Mouse (Mus musculus) induced T-regulatory cell, adult 2 months (primary cell): Measurements from ENCODE around the gene Phtf2.
"Not testable (repeated sequence)": the region's sequence is repeated elsewhere in the genome, so short reads cannot be mapped to it uniquely, and the experiment has no call there.

ENCODE experiments used
- DNase-seq: peaks from one replicate; pipeline ENCODE4 v3.0.0-alpha.2; 2012; ENCODE audit warnings: low read depth

The Phtf2 gene

DNA sequence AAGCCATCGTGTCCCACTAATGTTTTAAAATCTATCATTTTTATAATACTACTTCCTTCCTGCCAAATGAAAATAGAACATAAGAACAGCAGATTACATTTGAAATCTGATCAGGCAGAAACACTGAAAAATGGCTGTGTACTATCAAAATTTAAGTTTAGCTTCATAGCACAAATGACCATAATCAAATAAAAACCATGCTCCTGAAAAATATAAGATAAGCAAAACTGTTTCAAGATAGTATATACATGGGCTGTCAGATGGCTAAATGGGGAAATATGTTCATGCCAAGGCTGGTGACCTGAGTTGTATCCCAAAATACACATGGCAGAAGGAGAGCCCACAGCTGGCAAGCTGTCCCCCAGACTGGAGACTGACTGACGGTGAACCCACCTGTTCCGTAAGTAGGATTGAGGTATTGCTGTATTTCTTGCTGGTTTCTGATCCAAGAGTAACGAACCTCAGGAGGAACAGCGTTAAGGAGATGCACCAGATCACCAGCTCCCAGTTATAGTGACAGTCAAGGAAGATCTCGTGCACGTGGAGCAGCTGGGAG lies 116.5 kb downstream of the Phtf2 start:
- DNase-seq, result no peak

DNA sequence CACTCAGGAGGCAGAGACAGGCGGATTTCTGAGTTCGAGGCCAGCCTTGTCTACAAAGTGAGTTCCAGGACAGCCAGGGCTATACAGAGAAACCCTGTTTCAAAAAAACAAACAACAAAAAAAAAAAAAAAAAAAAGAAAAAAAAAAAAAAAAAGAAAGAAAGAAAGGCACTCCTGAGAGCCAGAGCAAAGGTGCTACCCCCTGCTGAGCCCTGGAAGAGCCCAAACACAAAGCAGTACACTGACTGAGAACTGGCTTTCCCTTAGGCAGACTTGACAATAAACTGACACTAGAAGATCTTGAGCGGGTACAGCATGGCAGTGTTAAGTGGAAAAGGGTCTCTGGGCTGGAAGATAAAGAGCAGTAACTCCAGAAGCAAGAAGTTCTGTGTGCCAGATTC lies 119.5 kb downstream of the Phtf2 start:
- not testable (repeated sequence) for DNase-seq

DNA sequence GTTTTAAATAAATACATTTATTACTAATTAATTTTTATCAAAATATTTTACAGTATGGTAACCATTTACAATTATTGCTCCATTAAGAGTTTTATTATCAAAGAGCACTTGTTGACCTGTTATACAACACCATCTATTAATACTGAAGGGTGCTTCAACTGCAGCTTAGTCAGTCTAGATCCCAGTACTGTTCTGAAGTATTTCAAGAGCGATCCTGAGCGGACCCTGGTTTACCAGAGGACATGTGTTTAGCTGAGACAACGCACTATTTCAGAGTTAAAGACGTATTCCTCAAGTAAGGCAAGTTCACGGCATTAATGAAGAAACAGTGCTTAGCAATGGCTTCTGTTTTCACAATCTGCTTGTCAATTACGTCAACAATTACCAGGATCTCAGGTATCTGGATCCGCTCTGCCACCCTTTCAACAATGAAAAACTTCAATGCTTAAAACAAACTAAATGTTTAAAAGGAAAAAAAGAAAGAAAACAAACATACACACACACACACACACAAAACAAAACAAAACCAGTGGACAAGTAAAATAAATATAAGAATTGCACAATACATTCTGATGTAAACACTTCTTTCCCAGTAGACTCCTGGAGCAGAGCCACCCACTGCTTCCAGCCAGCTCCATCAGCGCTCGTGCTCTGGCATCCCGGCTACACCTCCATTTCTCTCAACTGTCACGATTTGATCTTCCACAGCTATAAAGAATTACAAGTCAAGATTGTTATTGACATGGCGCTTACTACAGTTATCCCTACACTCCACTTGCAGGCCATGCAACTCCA lies 121.4 kb downstream of the Phtf2 start:
- no peak for DNase-seq

DNA sequence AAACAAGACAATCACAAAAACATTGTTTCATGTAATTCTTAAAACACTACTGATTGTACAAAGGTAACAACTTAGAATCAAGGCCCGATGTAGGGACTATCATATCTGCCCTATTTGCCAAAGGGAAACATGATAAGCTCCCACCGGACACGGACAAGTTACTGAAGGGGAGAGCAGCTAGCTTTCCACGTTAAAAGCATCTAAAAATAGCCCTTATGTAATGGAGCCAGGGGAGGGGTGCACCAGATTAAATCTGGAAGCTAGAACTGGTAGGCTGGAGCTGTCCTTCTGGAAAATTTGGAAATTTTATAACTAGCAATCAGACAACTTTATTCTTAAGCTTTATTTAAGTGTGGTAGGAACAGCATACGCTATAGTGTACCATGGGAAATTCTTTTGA lies 122.2 kb downstream of the Phtf2 start:
- no peak for DNase-seq

DNA sequence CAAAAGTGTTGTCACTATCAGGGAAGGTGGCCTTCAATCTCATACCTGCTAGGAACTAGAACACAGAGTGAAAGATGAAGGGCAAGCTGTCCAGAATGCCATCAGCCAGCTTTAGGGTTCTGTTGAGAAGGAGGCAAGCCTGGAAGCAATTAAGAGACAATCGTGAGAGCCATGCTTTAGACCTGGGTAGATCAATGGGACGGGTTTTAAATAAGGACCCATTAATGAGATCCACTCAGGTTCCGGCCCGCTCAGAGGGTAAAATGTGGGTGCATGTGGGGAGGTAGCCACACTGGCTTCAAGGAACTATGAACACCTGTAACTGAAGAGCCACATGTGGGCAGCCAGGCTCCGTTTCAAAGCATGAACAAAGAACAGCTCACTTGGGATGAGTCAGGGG lies 128.0 kb downstream of the Phtf2 start:
- no peak for DNase-seq

DNA sequence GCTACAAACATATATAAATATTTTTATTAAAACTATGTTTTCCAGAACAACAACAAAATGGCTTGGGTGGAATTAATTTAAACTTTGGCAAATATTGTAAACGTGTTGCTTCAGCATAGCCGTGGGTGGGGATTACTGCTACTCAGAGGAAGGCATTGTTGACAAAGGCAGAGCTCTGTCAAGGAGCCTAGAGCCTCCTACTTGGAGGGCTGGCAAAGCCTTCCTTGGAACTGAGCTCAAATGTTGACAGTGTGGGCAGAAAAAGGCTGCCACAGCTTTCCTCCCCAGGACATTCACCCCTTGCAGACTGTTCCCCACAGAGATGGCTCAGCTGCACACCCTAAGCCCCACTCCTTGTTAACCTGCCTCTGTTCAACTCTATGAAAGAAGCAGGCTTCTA lies 128.8 kb downstream of the Phtf2 start:
- no peak for DNase-seq

DNA sequence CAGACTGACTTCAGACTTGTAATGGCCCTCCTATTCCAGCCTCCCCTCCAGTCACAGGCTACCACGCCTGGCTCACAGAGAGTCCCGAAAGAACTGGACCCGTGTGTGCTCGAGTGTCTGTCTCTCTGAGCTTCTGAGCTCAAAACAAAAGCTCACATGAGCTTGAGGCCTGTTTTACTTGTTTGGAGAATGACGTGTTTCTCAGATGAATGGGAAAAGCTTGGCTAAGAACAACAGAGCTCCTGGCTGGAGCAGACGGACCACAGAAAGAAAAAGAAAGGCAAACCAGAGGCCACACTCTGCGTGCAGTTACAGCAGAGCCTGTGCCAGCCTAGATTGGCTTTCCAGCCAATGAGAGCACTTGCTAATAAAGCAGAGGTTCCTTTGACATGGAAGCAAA lies 130.2 kb downstream of the Phtf2 start:
- DNase-seq, result no peak

DNA sequence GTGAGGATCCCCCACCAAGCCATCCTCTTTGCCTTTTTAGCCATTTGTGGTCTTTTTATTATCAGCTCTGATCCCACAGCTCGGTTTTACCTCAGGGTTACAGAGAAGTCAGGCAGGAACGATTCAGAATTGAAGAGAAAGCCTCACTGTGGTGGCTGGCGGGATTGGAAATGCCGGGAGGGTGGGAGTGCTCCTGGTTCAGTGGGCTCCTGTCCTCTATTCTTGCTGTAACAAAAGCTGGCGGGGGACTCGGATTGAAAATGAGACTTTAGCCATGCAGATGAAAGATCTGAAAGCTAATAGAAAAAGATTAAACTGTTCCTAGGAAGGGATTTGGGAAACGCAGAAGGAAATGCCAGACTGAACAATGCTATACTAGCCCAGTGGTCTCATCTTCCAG lies 130.9 kb downstream of the Phtf2 start:
- no peak for DNase-seq

DNA sequence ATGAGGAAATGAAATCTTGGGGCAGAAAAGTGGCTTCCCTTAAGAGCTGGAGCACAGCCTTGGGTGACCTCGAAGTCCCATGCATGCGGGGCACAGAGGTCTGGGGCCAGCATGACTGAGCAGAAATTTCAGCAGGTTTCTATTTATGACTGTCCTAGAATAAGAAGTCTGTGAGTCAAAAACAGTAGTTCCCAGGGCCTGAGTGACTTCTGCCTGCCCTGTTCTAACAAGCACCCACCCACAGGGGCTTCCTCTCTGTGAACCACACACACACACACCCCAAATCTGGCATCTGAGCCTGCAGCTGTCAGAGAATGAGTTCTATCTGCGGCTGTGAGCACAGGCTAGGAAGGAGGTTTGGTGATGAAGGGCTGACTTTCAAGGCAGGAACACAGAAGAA lies 132.4 kb downstream of the Phtf2 start:
- no peak for DNase-seq

DNA sequence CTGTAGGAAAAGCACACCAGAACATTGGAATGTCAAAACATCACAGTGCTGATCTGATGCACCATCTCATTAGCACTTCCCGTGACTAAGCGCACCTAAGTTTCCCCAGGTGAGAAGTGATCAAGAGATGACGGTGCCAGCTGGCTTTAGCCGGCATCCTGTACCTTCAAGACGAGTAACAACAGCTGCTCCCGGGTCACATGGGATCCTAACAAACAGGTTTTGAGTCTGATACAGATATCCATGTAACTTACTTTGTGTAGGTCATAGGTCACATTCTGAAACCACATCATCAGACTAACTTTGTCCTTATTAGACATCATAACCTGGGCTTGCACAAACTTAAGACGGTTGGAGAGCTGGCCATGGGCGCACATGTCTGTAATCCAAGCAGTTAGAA lies 133.1 kb downstream of the Phtf2 start:
- no peak for DNase-seq

DNA sequence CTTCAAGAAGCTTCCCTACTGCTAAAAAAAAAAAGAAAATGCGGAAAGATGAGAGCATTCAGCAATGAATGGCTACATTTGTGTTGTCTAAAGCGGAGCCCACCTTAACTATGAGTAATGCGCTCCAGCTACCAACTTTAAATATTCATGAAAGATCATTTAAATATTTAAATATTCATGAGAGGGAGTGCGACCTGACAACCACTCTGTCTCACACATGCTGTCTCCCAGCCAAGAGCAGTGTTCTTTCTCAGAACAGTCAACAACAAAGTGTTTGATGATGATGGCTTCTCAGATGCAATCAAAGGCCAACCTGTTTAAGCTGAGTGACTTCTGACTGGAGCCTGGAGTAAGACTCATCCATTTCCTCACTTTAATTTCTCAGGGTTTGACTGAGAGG lies 133.8 kb downstream of the Phtf2 start:
- DNase-seq, result no peak

DNA sequence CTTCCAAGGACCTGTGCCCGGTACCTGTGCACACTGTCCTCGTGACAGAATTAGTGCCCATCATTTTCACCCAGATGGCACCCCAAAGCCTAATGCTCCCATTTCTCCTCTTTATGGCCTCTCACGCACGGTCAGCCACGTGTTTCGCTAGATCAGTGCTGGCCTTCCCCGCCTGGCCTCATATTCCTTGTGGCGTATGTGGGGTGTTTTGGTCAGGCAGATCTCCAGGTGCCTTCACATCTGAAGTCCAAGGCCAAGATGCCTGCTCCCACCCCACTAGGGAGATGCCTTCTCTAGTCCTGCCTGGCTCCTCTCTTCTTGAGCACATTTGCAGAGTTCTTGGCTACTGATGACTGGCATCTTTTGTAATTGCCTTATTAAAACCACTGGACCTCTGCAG lies 140.0 kb downstream of the Phtf2 start:
- no peak for DNase-seq

DNA sequence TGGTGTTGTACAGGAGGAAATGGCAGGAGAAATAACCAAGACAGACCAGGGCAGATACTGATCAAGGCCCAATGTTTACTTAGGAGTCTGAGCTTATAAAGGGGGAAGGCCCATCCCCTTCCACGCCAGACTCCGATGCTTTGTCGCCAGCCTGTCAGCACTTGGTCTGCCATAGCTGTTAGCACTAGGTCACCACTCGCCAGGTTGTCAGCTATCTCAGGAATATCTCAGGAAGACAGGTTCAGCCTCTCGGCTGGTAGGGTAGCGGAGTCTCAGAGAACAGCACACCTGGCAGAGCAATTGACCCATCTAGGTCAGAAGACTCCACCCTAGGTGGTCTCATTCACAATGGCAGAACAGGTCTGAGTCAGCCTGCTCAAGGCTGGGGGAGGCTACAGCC lies 140.7 kb downstream of the Phtf2 start:
- DNase-seq, result no peak

DNA sequence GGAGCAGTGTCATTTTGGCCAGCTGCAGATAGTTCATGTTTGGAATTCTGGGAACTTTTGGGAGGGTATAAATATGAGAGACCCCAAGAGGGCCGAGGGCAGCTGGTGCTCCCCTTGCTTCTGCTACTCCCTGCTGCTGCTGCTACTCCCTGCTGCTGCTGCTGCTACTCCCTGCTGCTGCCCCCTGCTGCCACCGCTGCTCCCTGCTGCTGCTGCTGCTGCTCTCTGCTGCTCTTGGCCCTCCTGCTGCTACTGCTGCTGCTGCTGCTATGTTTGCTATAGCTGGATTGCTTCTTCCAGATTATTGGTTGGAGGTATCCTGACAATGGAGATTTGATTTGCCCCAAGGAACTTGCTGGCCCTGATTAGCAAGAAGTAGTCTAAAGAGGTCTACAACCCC lies 143.1 kb downstream of the Phtf2 start:
- no peak for DNase-seq

DNA sequence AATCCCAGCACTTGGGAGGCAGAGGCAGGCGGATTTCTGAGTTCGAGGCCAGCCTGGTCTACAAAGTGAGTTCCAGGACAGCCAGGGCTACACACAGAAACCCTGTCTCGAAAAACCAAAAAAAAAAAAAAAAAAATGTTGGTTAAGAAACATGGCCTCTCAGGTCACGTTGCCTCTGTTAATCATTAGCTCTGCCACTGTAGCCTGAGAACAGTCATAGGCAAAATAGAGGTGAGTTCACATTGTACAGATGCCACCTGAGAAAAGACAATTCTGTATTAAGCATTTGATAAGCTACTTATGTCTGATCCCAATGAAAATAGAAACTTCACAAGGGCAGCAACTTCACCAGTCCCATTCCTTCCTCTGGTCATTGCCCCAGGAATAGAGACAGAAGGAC lies 158.7 kb downstream of the Phtf2 start:
- DNase-seq, result not testable (repeated sequence)

DNA sequence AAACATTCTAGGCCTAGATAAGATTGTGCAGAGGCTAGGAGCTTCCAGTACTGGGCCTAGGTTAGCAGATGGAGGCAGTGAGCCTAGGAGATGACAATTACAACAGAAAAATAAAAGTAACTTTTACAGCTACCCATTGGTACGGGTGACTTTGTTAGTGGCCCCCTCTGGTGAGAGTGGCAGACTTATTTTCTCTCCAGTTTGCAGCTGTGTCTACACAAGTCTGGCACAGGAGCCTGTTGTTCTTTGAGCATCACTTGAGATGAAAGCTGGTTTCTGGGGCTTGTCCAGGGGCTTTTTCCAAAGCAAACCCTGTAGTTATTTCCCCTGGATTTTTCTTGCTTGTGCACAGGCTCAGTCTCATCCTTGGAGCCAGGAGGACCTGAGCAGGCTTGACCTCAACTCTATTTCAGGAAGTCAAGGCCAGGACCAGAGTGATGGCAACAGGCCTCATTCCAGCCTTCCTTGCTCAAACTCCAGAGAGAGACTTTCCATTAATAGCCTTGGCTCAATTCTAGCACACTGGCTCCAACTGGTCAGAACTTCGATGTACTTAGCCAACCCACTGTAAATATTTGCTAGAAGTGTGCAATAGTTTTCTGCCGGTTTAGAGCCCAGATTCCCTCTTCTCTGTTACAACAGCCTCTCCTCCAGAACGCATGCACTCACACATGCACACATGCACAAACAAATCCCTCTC lies 161.6 kb downstream of the Phtf2 start:
- DNase-seq, result no peak

DNA sequence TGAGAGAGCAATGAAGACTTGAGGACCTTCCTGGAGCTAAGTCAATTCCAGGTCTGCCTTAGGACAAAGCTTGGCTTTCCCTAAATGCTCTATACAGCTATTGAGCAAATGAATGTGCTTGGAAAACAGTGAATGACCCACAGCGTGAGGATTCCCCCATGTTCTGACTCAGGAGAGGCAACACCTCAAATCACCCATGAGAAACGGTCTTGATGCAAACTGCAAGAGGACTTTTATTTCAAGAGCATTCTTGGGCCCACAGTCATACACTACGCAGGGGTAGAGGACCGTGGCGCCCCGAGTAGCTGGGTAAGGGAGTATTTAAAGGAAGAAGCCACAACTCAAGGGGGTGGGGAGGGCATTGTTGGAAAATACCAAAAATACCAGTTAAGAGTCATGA lies 165.9 kb downstream of the Phtf2 start:
- DNase-seq, result not testable (repeated sequence)

DNA sequence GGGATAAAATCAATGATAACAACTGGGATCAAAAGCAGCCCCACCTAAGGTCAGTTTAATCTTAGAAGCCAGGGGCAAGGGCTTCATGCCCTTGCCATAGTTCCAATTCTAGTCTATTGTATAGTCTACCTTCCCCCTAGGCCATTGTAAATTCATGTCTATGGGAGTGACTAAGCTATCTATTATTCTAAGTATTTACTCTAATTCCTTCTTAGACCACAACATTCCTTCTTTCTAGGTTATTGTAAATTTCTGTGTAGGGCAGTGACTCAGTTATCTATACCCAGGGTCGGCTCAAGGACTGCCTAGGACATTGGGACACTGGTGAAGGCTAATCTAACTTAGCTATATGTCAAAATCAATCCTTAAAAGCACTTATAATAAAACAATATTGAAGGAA lies 167.3 kb downstream of the Phtf2 start:
- not testable (repeated sequence) for DNase-seq

DNA sequence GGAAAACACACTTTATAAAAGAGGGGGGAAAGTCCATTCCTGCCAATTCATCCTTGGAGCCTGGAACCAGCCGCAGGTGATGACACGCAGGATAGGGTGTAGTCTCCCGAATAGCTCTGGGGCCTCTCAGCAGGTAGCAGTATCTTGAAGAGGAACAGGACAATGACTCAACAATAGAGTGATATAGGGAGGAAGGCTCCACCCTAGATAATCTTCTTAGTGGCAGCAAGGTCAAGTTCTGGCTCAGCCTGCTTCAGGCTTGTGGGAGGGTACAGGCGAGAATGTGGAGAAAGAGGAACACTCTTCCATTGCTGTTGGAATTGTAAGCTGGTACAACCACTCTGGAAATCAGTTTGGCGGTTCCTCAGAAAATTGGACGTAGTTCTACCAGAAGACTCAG lies 171.1 kb downstream of the Phtf2 start:
- DNase-seq, result not testable (repeated sequence)
